Mouse (Mus musculus) olfactory bulb, adult 2 months (tissue): ENCODE data around the gene Commd3.

Experiments
- CTCF ChIP-seq: fragments of 200-500 bp; IDR thresholded peaks from 2 replicates; pipeline ENCODE4 v1.5.1; 2012; ENCODE audit warnings: low read depth, mild to moderate bottlenecking, low read length, moderate library complexity; ENCODE audit not compliant: insufficient read depth
- POLR2A ChIP-seq: fragments of 200-500 bp; IDR thresholded peaks from 2 replicates; pipeline ENCODE4 v1.6.1; 2012; ENCODE audit warnings: mild to moderate bottlenecking, low read depth, low read length, moderate library complexity; ENCODE audit not compliant: insufficient read depth

GRCm38 (mm10) chr2:18648563-18648962, 23.6 kb upstream of the Commd3 start:
- TF ChIP-seq POLR2A (no peak), CTCF (no peak)
